Mouse (Mus musculus) kidney, adult 2 months (tissue): ENCODE results near the gene Tspyl2. TPM values are rescaled to one million over a fixed set of nuclear protein-coding genes. Genes with fewer than 3 reads are reported as not detected.
A peak's percentile ranks its signal among the peaks of the same experiment; 100 is the strongest.

Source experiments
- DNase-seq: peaks from one replicate; pipeline ENCODE4 v3.0.0; 2021
- H3K27ac ChIP-seq: fragments of 200-500 bp; 2 replicates; pipeline ENCODE4 v1.5.1; 2012; ENCODE audit warnings: low read depth, low read length, control low read depth, inconsistent platforms; ENCODE audit not compliant: insufficient read depth
- H3K27me3 ChIP-seq: fragments of 200-500 bp; replicated peaks from 2 replicates; pipeline ENCODE4 v1.6.1; 2012; ENCODE audit warnings: mild to moderate bottlenecking, moderate library complexity, low read length, inconsistent platforms; ENCODE audit not compliant: control insufficient read depth, insufficient read depth
- H3K36me3 ChIP-seq: fragments of 200-500 bp; 2 replicates; pipeline ENCODE4 v1.6.1; 2012; ENCODE audit warnings: mild to moderate bottlenecking, moderate library complexity, low read length, inconsistent platforms; ENCODE audit not compliant: control insufficient read depth, insufficient read depth
- H3K4me1 ChIP-seq: fragments of 200-500 bp; 2 replicates; pipeline ENCODE4 v1.6.1; 2011; ENCODE audit warnings: low read length; ENCODE audit not compliant: control insufficient read depth, insufficient read depth
- H3K4me3 ChIP-seq: fragments of 200-500 bp; 2 replicates; pipeline ENCODE4 v1.5.1; 2011; ENCODE audit warnings: mild to moderate bottlenecking, low read depth, low read length, control low read depth; ENCODE audit not compliant: insufficient read depth
- CTCF ChIP-seq: fragments of 200-500 bp; conservative IDR thresholded peaks from 2 replicates; pipeline ENCODE4 v1.5.1; 2011; ENCODE audit warnings: low read depth, mild to moderate bottlenecking, control low read depth, low read length, moderate library complexity, mixed read lengths; ENCODE audit not compliant: insufficient read depth, insufficient read length
- POLR2A ChIP-seq: fragments of 200-500 bp; IDR thresholded peaks from one replicate; pipeline ENCODE4 v1.6.1; 2011; ENCODE audit warnings: low read depth, low read length, control low read depth
- WGBS: fragments of 180-500 bp; shearing (Covaris S2); methylation state at CpG from one replicate; pipeline ENCODE4 v1.1.7; 2018; 5-methylcytosine and 5-hydroxymethylcytosine counted together
- polyA plus RNA-seq: library from polyadenylated mRNA; depleted of rRNA; stranded (reverse); fragments of >200 nt; gene quantifications from 2 replicates; pipeline ENCODE4 v1.2.3, GENCODE M21; 2012; rRNA removed

Gene Tspyl2
- polyA plus RNA-seq: 16.5 and 19.1 TPM in 2 replicates

DNA sequence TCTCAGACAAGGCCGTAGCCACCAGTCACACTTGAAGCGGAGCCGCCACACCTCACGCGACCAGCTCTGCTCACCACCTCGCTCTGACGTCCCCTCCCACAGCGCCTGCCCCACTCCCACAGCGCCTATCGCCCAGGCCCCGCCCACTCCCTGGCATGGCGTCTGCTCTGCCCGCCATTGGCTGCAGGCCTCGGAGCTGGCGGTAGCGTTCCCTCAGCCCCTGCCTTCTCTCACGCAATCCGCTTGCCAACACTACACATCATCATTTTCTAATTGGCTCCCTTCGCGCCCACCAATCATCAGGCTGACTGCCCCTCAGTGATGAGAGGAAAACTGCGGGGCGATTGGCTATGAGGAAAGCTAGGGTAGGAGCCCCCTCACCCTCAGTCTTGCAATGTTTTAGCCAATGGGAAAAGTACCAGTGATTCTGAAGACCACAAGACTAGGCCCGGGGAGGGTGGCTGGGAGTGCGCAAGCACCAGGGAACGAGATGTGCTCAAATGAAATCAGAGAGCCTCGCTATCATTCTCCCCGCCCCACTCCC, at the start of gene Tspyl2:
Gene Tspyl2, minus strand, starts transcription at position 68 of the 544 bp plus-strand sequence.
- Histone ChIP-seq H3K4me1 (0 out of 2 replicates have a peak, but pooled peaks cover 3% of the 10 kb centered on the region), H3K27me3 (no peaks in the 10 kb centered on the region), H3K27ac (peak within 1 kb of the TSS; percentile 71), H3K36me3 (no peaks in the 10 kb centered on the region), H3K4me3 (peak within 1 kb of the TSS; percentile 87)
- WGBS: 2% methylated on average over 22 of the region's 27 CpGs
- peak; percentile 96 for DNase-seq
- TF ChIP-seq CTCF (no peak), POLR2A (peak; percentile 70)

DNA sequence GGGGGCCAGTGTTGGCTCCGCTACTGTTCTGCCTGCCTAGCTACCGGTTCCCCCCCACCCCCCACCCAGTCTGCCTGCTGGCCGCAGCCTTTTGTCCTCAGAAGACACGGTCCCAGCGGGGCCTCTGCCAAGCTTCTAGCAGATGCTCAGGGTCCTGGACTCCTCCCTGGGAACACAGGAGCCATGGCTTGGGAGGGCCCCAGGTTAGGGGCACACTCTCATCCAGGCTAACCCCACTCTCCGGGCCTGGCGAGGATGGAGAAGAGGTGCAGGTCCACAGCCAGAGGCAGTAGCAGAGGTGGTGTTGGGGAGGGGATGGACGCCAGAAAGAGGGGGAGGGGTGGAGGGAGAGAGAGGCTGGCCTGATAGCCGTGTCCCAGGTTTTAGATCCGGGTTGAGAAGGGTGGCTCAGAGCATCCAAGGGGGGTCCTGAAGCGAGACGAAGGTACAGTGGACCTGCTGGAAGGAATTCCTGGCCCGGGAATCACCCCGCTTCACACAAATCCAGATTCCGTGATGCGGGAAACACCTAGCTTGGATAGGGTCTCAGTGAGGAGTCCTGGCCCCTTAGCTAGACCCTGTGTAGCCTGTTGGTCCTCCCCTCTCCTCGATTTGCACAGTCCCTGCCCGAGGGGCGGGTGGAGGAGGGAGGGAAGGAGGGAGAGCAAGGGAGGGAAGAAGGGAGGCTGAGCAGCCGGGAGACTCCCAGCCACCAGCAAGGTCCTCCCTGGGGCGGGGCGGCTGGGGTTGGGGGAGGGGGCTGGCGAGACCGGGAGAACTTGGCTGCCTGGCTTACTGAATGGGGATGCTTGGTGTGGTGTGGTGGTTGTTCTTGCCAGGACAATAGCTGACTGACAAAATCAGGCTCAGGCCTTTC, 26.4 kb upstream of the Tspyl2 start, which contains the start of gene Gpr173:
Gene Gpr173, minus strand, starts transcription at position 308 of the 877 bp plus-strand sequence.
- TF ChIP-seq POLR2A: no peak
- TF ChIP-seq CTCF: no peak
- H3K36me3 ChIP-seq: no peaks in the 10 kb centered on the region
- H3K4me1 ChIP-seq: no peaks in the 10 kb centered on the region
- 5% methylated on average over 22 of the region's 24 CpGs for WGBS
- peak within 1 kb of the TSS; percentile 65 for H3K4me3 ChIP-seq
- DNase-seq: peak; percentile 21
- H3K27ac ChIP-seq: no peak within 1 kb of the TSS
- no peaks in the 10 kb centered on the region for H3K27me3 ChIP-seq

DNA sequence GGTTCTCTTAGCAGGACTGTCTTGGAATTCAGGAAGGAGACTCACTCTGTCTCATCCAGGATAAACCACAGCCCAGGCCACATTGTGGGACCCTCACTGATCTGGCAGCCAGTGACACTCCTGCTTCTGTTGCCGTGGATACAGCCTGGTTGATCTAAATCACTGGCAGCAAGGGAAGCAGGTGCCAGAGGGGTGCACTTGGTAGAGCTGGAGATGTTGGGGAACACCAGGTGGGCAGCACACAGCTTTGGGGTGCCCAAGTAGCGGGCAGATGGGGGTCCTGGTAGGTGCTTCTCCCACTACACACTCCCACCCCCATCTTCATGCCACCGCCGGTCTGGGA, 25.8 kb upstream of the Tspyl2 start:
- no peaks in the 10 kb centered on the region for H3K4me1 ChIP-seq
- H3K27me3 ChIP-seq: no peaks in the 10 kb centered on the region
- DNase-seq: no peak
- TF ChIP-seq POLR2A (no peak), CTCF (no peak)
- no peaks in the 10 kb centered on the region for H3K36me3 ChIP-seq
- H3K4me3 ChIP-seq: peak overlapping the region; percentile 65
- WGBS: 25% methylated on average over 4 of the region's 4 CpGs
- no peak overlapping the region for H3K27ac ChIP-seq

DNA sequence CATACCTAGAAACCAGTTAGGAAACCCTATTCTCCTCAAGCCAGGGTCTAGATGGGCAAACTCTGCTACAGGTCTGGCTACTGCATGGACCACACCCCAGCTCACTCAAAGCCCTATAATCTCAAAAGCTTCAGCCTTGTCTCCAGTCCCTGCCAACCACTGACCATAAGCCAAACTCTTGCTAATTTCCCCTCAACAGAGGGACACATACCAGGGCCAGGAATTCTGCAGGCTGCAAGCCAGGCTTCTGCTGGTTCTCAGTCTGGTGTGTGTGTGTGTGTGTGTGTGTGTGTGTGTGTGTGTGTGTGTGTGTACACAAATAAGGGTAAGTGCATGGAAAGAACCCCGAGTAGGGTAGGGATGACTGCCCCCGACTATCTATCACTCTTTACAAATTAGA, 24.2 kb upstream of the Tspyl2 start:
- Histone ChIP-seq H3K27me3 (no peaks in the 10 kb centered on the region), H3K4me1 (no peaks in the 10 kb centered on the region), H3K36me3 (no peaks in the 10 kb centered on the region), H3K27ac (no peak overlapping the region), H3K4me3 (no peak overlapping the region)
- TF ChIP-seq POLR2A (no peak), CTCF (no peak)
- no peak for DNase-seq
- WGBS: 57% methylated on average over 1 of the region's 2 CpGs

DNA sequence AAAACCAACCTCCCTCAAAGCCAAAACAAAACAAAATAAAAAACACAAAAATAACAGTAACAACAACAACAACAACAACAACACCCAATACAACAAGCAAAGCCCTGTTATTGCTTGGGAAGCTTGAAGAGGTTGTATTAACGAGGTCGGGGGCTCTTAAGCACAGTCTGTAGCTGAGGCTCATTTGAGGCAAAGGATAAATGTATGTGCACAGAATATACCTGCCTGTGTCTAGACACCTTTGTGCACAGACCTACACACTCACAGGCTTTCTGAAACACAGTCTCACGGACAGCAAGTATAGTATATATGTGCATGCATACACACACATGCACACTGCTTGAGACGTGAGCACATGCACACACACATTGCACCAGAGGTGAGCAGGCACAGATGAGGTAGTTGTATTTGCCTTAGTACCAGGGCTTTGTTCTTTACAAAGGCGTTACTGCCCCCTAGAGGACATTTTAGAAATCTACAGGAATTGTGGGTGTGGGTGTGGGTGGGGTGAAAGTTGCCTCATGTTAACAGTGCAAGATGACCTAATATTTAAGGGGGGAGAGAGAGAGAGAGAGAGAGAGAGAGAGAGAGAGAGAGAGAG, 10.4 kb upstream of the Tspyl2 start:
- DNase-seq: peak; percentile 48
- H3K4me3 ChIP-seq: no peak overlapping the region
- H3K36me3 ChIP-seq: no peaks in the 10 kb centered on the region
- no peaks in the 10 kb centered on the region for H3K27me3 ChIP-seq
- WGBS: 16% methylated on average over 5 of the region's 5 CpGs
- no peak for TF ChIP-seq POLR2A
- peak; percentile 45 for TF ChIP-seq CTCF
- H3K4me1 ChIP-seq: no peaks in the 10 kb centered on the region
- H3K27ac ChIP-seq: no peak overlapping the region

DNA sequence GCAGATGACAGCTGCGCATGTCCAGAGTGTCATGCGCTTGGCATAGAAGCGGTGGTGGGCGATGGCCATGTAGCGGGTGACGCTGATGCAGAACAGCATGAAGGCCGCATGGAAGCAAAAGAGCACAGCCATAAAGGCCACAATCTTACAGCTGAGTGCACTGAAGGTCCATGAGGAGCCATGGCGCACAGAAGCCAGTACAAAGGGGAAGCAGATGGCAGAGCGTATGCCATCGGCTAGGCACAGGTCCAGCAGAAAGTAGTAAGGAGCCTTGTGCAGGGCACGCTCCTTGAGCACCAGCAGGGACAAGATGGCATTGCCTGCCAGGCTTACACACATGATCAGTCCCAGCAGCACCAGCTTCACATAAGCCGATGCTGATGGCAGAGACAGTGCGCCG, 4.8 kb upstream of the Tspyl2 start:
- H3K4me1 ChIP-seq: no peaks in the 10 kb centered on the region
- no peak for TF ChIP-seq CTCF
- TF ChIP-seq POLR2A: no peak
- H3K27ac ChIP-seq: no peak overlapping the region
- H3K27me3 ChIP-seq: no peaks in the 10 kb centered on the region
- H3K4me3 ChIP-seq: no peak overlapping the region
- H3K36me3 ChIP-seq: no peaks in the 10 kb centered on the region
- 97% methylated on average over 14 of the region's 14 CpGs for WGBS
- DNase-seq: no peak

DNA sequence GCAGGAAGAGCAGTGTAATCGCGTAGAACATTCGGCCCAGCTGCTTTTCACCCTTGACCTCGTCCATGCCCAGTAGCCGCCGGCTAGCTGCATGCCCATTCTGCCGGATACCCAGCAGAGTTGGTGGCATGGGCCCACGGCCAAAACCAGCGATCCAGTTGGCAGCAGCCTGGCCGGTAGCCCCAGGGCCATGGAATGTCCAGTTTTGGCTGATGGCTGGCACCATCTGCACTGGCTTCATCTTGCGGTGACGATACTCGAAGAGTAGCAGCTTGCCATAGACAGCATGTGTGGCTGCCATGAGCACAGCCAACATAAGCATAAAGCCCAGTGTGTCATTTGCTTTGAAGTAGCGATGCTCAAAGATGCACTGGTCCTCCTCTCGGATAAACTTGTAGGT, 4.4 kb upstream of the Tspyl2 start:
- Histone ChIP-seq H3K4me3 (no peak overlapping the region), H3K4me1 (no peaks in the 10 kb centered on the region), H3K27ac (no peak overlapping the region), H3K27me3 (no peaks in the 10 kb centered on the region), H3K36me3 (no peaks in the 10 kb centered on the region)
- no peak for DNase-seq
- TF ChIP-seq CTCF (no peak), POLR2A (no peak)
- WGBS: 88% methylated on average over 15 of the region's 15 CpGs
